Mouse (Mus musculus) E14TG2a.4 (cell line): ENCODE measurements around the gene Stag3.

Source experiments
- H3K27me3 ChIP-seq: 2 replicates; pipeline ENCODE4 v1.6.1; 2014; ENCODE audit warnings: low read length, control low read depth; ENCODE audit not compliant: insufficient read depth
- H3K36me3 ChIP-seq: 2 replicates; pipeline ENCODE4 v1.6.1; 2014; ENCODE audit warnings: low read length, control low read depth; ENCODE audit not compliant: insufficient read depth
- H3K4me1 ChIP-seq: replicated peaks from 2 replicates; pipeline ENCODE4 v1.6.1; 2014; ENCODE audit warnings: low read depth, low read length, control low read depth
- H3K4me3 ChIP-seq: replicated peaks from 2 replicates; pipeline ENCODE4 v1.5.1; 2014; ENCODE audit warnings: mild to moderate bottlenecking, low read length
- H3K9me3 ChIP-seq: 2 replicates; pipeline ENCODE4 v1.6.1; 2014; ENCODE audit warnings: low read length, control low read depth
- CTCF ChIP-seq: conservative IDR thresholded peaks from 2 replicates; pipeline ENCODE4 v1.5.1; 2014; ENCODE audit warnings: low read length
- NANOG ChIP-seq: IDR thresholded peaks from 2 replicates; pipeline ENCODE4 v1.6.1; 2014; ENCODE audit warnings: borderline replicate concordance, low read length, mixed read lengths
- POU5F1 ChIP-seq: IDR thresholded peaks from 2 replicates; pipeline ENCODE4 v1.6.1; 2014; ENCODE audit warnings: low read length, borderline replicate concordance

Gene Stag3

DNA sequence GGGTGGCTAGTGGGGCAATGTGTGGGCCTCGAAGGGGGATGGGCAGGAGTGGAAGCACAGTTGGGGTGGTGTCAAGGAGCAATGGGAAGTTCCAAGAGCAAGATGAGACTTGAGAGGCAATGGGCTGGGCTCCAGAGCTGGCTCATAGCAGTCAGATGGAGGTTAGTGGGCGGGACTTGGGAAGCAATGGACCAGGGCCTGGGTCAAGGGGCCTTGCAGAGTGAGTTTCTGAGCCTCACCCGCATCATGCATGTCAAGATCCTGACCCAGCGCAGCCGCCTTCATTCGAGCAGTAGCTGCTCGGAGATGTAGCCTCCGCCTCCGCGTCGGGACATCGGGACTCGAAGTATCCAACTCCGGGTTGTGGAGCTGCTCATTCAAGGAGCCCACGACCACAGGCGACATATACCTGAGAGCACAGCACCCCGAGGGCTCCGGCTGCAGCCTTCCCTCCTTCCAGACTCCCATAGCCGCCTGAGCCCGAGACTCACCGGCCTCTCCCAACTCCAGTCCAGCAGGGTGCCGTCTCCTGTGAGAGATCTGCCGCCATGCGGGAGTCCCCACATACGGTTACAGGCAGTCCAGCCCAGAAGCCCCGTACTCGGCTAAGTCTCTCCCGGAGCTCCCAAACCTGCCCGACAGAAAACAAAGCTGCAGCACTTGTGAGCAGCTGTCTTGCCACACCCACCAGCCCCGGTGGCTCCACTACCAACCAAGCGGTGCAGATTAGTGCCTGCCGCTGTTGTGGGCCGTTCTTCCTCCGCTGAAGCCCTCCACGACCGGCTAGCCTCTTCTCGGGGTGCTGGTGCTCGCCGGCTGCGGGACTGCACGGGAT, 4.6 kb upstream of the Stag3 start:
- Histone ChIP-seq H3K9me3 (no peaks in the 10 kb centered on the region), H3K27me3 (peaks cover 70% of the 10 kb centered on the region), H3K4me3 (peak overlapping the region; percentile 66), H3K36me3 (peaks cover 32% of the 10 kb centered on the region), H3K4me1 (peaks cover 65% of the 10 kb centered on the region)
- TF ChIP-seq NANOG (no peak), CTCF (no peak), POU5F1 (no peak)

DNA sequence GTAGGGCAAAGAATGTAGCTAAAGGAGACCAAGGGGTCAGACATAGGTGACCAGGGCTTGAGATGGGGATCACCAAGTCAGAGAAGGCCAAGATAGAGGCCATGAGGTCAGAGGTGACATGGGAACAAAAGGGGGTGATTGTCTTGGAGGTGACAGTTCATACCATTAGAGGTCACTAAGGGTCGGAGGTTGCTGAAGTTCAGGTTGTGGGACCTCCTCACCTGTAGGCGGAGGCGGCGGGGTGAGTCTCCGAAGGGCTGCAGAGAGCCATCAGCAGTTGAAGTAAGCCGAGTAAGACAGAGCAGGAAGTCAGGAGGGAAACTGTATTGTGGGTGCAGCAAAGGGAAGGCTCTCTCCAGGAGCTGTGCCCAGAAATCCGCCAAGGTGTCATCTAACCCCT, 2.0 kb upstream of the Stag3 start:
- TF ChIP-seq CTCF (no peak), NANOG (no peak), POU5F1 (no peak)
- no peaks in the 10 kb centered on the region for H3K9me3 ChIP-seq
- H3K4me1 ChIP-seq: peaks cover 64% of the 10 kb centered on the region
- peaks cover 49% of the 10 kb centered on the region for H3K36me3 ChIP-seq
- H3K27me3 ChIP-seq: peaks cover 46% of the 10 kb centered on the region
- no peak overlapping the region for H3K4me3 ChIP-seq

DNA sequence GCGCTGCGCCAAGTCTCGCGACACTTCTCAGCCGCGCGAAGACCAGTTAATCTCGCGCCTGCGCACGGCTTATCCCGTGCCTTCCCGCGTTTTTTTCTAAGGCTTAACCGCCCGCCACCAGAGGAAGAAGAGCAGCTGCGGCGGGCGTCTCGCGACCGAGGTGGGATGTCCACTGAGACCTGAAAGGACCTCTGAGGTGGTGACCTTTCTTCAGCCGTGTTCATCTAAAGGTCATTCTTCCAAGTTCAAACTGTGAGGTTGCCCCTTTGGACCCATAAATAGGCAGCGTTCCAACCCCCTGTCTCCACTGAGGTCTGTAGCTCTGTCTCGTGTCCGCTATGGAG, 357 bp downstream of the Stag3 start:
- Histone ChIP-seq H3K27me3 (peaks cover 32% of the 10 kb centered on the region), H3K9me3 (no peaks in the 10 kb centered on the region), H3K36me3 (peaks cover 65% of the 10 kb centered on the region), H3K4me1 (peaks cover 47% of the 10 kb centered on the region), H3K4me3 (peak overlapping the region; percentile 88)
- TF ChIP-seq CTCF (no peak), POU5F1 (no peak), NANOG (no peak)

DNA sequence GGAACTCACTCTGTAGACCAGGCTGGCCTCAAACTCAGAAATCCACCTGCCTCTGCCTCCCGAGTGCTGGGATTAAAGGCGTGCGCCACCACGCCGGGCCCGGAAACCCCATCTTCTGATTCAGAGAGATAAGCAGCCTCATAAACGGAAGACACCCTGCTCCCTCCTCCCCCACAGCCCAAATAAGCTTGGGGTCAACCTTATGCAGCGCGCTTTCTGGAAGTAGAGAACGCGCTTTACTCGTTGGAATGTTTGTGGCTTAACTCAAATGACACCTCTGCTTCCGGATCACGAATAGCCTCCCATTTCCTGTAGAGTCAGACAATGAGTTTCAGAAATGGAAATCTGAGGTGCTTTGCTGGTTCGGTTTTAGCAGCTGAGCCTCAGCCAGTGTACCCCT, 789 bp downstream of the Stag3 start:
- no peak for TF ChIP-seq NANOG
- TF ChIP-seq CTCF: no peak
- no peak for TF ChIP-seq POU5F1
- Histone ChIP-seq H3K27me3 (peaks cover 28% of the 10 kb centered on the region), H3K4me3 (peak overlapping the region; percentile 88), H3K9me3 (no peaks in the 10 kb centered on the region), H3K36me3 (peaks cover 67% of the 10 kb centered on the region), H3K4me1 (peaks cover 42% of the 10 kb centered on the region)

DNA sequence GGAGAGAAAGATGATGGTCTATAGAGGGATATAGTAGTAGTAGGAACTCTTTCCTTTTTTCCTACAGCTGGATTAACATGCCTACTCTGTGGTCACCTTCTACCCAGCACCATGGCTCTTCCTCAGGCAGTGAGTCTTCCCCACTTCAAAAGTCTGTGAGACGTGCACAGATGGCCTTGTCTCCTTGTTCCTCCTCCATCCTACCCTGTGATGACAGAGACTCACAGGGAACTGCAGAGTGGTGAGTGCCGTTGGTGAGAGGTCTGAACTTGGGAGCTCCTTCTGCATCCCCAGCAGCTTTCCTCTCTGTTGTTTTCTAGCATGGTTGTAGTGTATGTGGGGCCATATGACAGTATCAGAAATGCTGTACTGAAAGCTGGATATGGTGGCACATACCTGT, 1.8 kb downstream of the Stag3 start:
- peaks cover 33% of the 10 kb centered on the region for H3K4me1 ChIP-seq
- H3K4me3 ChIP-seq: peak overlapping the region; percentile 88
- peaks cover 66% of the 10 kb centered on the region for H3K36me3 ChIP-seq
- H3K9me3 ChIP-seq: no peaks in the 10 kb centered on the region
- H3K27me3 ChIP-seq: peaks cover 18% of the 10 kb centered on the region
- TF ChIP-seq NANOG (no peak), CTCF (no peak)

DNA sequence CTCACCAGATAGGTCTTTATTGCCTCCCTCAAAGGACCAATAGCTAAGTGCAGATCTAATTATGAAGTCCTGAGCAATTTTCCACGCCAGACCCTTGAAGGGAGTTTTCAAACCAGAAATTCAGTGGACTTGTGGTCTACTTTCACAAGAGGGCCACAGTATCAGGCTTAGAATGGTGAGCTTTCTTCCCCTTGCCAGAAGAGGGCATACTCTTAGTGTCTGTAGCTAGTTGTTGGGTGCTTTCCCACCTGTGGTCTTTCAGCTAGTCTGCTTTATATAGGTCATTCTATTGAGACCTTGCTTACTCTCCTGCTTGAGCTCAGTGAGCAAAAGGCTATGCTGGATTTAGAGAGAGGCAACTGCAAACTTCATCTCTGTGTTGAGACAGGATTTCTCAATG, 3.5 kb downstream of the Stag3 start:
- TF ChIP-seq CTCF: peak; percentile 15; the same call in 1 of the 2 replicates
- no peak for TF ChIP-seq NANOG
- peaks cover 64% of the 10 kb centered on the region for H3K36me3 ChIP-seq
- H3K9me3 ChIP-seq: no peaks in the 10 kb centered on the region
- no peak overlapping the region for H3K4me3 ChIP-seq
- H3K27me3 ChIP-seq: peaks cover 8% of the 10 kb centered on the region
- H3K4me1 ChIP-seq: peaks cover 29% of the 10 kb centered on the region

DNA sequence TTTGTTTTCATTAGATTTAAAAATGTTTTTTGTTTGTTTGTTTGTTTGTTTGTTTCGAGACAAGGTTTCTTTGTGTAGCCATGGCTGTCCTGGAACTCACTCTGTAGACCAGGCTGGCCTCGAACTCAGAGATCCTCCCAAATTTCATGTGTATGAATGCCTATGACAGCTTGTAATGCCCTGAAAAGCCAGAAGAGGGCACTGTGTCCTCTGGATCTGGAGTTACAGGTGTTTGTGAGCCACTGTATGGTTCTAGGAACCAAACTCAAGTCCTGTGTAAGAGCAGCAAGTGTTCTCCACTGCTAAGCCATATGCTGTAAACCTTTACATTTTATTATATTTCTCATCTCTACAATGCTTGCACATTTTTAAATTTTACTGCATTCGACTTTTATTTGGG, 7.8 kb downstream of the Stag3 start:
- peaks cover 88% of the 10 kb centered on the region for H3K36me3 ChIP-seq
- H3K4me1 ChIP-seq: peaks cover 5% of the 10 kb centered on the region
- no peaks in the 10 kb centered on the region for H3K9me3 ChIP-seq
- H3K4me3 ChIP-seq: no peak overlapping the region
- no peaks in the 10 kb centered on the region for H3K27me3 ChIP-seq
- TF ChIP-seq CTCF: peak; percentile 70
- TF ChIP-seq POU5F1: no peak
- TF ChIP-seq NANOG: no peak

DNA sequence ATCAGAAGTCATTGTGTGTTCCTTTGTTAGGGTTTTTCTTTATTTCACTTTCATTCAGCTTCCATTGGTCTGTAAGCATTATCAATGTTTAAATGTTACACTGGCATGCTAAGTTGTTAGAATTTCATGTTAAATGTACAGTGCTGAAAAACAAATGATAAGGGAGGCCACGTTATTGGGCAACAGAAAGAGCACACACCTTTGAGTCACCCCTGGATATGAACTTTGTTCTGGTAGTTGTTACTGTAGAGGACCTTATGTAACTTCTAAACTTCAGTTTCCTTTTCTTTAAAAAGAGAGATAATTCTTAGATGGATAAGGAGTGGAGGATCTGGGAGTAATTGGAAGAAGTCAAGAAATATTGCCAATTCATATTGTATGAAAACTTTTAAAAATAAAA, 11.6 kb downstream of the Stag3 start:
- Histone ChIP-seq H3K4me1 (peaks cover 5% of the 10 kb centered on the region), H3K4me3 (no peak overlapping the region), H3K36me3 (peaks cover 90% of the 10 kb centered on the region), H3K27me3 (no peaks in the 10 kb centered on the region), H3K9me3 (no peaks in the 10 kb centered on the region)
- no peak for TF ChIP-seq NANOG
- no peak for TF ChIP-seq POU5F1
- no peak for TF ChIP-seq CTCF

DNA sequence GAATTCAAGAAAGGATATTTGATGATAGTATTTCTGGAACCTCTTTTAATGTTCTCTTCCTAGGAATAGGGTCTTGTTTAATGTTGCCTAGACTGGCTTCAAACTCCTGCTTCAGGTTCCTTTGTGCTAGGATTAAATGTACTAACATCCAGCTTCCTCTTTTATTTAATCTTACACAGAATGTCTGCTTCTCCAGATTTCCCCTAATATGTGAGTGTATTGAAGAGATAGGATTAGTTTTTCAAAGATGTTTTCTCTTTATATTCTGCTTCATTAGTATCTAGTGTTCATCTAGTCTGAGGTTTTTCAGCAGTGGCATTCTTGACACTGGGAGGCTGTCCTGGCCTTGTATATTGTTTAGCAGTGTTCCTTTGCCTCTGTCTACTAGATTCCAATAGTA, 14.1 kb downstream of the Stag3 start:
- Histone ChIP-seq H3K36me3 (peaks cover 92% of the 10 kb centered on the region), H3K27me3 (no peaks in the 10 kb centered on the region), H3K4me1 (no peaks in the 10 kb centered on the region), H3K4me3 (no peak overlapping the region), H3K9me3 (no peaks in the 10 kb centered on the region)
- TF ChIP-seq POU5F1 (no peak), NANOG (no peak), CTCF (no peak)
